Mouse (Mus musculus): ENCODE results near the gene Gstm5. TPM values are rescaled to one million over a fixed set of nuclear protein-coding genes. Genes with fewer than 3 reads are reported as not detected.

Gene Gstm5
- polyA plus RNA-seq, 1 experiment, result 198 TPM

DNA sequence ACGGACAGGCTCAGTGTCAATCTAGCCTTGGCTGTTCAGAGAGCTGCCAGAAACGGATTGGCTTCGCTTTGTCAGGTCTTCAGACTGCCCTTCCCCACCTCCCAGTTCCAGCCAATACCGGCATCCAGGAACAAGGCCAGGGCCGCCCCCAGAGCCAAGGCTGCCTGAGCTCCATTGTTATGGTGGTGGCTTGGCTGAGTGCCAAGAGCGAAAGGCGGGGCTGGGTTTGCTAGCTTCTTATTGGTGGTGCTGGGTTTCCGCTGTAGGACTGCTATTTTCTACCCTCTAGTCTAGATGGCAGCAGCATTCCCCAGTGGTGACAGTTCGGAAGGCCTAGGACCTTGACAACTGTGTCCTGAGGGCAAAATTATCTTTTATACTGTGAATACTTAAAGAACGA, 36.0 kb downstream of the Gstm5 start, which contains the start of gene Gstm7:
Gstm7 (minus strand) TSS at position 148 of the 400 bp plus-strand sequence.
- Histone ChIP-seq H3K36me3 (ENCODE audit: control insufficient read depth, insufficient read depth, low read length) (no peaks in the 10 kb centered on the region), H3K27me3 (replicated peaks; ENCODE audit: control insufficient read depth, insufficient read depth, low read length) (no peaks in the 10 kb centered on the region), H3K4me3 (ENCODE audit: insufficient read depth, low read depth, low read length) (peak within 1 kb of the TSS; percentile 46), H3K27ac (ENCODE audit: insufficient read depth, low read depth, low read length) (peak within 1 kb of the TSS; percentile 33; the same call in 1 of the 2 replicates), H3K4me1 (ENCODE audit: control insufficient read depth, insufficient read depth, low read length) (peaks cover 4% of the 10 kb centered on the region; the same call in 1 of the 2 replicates)
- TF ChIP-seq POLR2A (IDR thresholded peaks at IDR 0.05; ENCODE audit: low read depth, low read length) (no peak), CTCF (conservative IDR thresholded peaks at IDR 0.05; ENCODE audit: insufficient read depth, insufficient read length, low read depth, low read length) (peak; percentile 41)
- 6% methylated on average over 10 of the region's 10 CpGs for WGBS
- DNase-seq, result peak; percentile 100

DNA sequence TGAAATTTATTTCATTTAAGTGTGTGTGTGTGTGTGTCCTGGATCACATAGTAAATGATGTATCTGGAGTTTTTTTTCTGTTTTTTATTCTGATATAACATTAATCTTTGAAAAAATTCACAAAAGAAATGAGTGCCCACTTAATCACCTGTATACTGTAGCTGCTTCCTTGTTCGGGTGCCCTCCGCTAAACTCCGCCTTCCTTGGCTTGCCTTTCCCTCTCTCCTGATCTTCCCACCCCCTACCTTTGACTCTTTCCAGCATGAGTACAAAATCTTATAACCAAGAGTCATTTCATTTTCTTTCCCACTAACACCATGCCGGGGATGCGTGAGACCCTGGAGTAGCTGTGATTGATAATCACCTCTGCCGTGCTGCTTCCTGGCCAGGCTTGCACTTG, 36.5 kb downstream of the Gstm5 start:
- WGBS, result 61% methylated on average over 6 of the region's 6 CpGs
- no peaks in the 10 kb centered on the region for H3K36me3 ChIP-seq (ENCODE audit: control insufficient read depth, insufficient read depth, low read length)
- DNase-seq, result peak; percentile 71

DNA sequence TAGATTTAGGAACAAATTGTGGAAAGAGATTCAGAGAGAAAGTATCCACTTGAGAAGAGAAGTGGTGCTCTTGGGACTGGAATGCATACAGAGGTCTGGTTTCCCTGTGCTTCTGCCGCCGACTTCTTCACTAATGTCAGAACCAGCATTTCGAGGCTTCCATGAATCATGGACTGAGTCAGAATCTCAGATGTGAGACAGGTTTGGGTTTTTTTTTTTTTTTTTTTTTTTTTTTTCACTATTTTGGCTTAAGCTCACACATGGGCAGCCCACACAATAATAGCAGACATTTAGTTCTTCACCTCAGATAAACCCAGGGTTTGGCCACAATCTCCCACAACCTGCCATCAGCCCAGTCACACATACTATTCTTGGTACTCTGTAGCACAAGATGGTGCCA, 39.6 kb downstream of the Gstm5 start:
- DNase-seq, result no peak
- no peaks in the 10 kb centered on the region for H3K36me3 ChIP-seq (ENCODE audit: control insufficient read depth, insufficient read depth, low read length)
- no peak overlapping the region for H3K4me3 ChIP-seq (ENCODE audit: insufficient read depth, low read depth, low read length)
- no peaks in the 10 kb centered on the region for H3K27me3 ChIP-seq (replicated peaks; ENCODE audit: control insufficient read depth, insufficient read depth, low read length)
- H3K27ac ChIP-seq (ENCODE audit: insufficient read depth, low read depth, low read length), result no peak overlapping the region
- 77% methylated on average over 3 of the region's 3 CpGs for WGBS
- peaks cover 7% of the 10 kb centered on the region; the same call in 1 of the 2 replicates for H3K4me1 ChIP-seq (ENCODE audit: control insufficient read depth, insufficient read depth, low read length)
- TF ChIP-seq CTCF (conservative IDR thresholded peaks at IDR 0.05; ENCODE audit: insufficient read depth, insufficient read length, low read depth, low read length), result no peak
- no peak for TF ChIP-seq POLR2A (IDR thresholded peaks at IDR 0.05; ENCODE audit: low read depth, low read length)

More for the DNA sequence above, 36.5 kb downstream of the Gstm5 start:
- TF ChIP-seq CTCF (conservative IDR thresholded peaks at IDR 0.05; ENCODE audit: insufficient read depth, insufficient read length, low read depth, low read length) (no peak), POLR2A (IDR thresholded peaks at IDR 0.05; ENCODE audit: low read depth, low read length) (no peak)
- Histone ChIP-seq H3K4me3 (ENCODE audit: insufficient read depth, low read depth, low read length) (no peak overlapping the region), H3K27me3 (replicated peaks; ENCODE audit: control insufficient read depth, insufficient read depth, low read length) (no peaks in the 10 kb centered on the region), H3K4me1 (ENCODE audit: control insufficient read depth, insufficient read depth, low read length) (peaks cover 4% of the 10 kb centered on the region; the same call in 1 of the 2 replicates), H3K27ac (ENCODE audit: insufficient read depth, low read depth, low read length) (no peak overlapping the region)

DNA sequence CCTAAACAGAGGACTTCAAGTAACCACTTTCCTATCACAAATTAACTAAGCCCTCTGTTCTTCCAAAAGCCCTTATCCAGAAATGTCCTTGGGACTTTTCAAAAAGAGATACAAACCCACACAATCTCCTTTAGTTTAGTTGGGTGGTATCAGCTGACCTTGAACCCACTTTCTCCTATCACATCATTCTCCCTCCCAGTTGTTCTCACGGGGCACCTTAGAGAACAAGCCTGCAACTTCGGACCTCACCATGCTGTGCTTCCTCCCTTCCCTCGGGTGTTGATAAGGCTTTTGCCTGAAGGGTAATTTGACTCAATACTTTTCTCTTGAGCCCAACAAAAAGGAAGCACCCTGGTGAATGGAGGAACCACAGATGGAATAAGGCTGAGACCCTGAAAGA, 40.3 kb downstream of the Gstm5 start:
- Histone ChIP-seq H3K27me3 (replicated peaks; ENCODE audit: control insufficient read depth, insufficient read depth, low read length) (no peaks in the 10 kb centered on the region), H3K36me3 (ENCODE audit: control insufficient read depth, insufficient read depth, low read length) (no peaks in the 10 kb centered on the region), H3K4me3 (ENCODE audit: insufficient read depth, low read depth, low read length) (no peak overlapping the region), H3K4me1 (ENCODE audit: control insufficient read depth, insufficient read depth, low read length) (peaks cover 7% of the 10 kb centered on the region; the same call in 1 of the 2 replicates), H3K27ac (ENCODE audit: insufficient read depth, low read depth, low read length) (no peak overlapping the region)
- no peak for DNase-seq
- TF ChIP-seq POLR2A (IDR thresholded peaks at IDR 0.05; ENCODE audit: low read depth, low read length) (no peak), CTCF (conservative IDR thresholded peaks at IDR 0.05; ENCODE audit: insufficient read depth, insufficient read length, low read depth, low read length) (no peak)
- WGBS, result 68% methylated on average over 3 of the region's 3 CpGs

DNA sequence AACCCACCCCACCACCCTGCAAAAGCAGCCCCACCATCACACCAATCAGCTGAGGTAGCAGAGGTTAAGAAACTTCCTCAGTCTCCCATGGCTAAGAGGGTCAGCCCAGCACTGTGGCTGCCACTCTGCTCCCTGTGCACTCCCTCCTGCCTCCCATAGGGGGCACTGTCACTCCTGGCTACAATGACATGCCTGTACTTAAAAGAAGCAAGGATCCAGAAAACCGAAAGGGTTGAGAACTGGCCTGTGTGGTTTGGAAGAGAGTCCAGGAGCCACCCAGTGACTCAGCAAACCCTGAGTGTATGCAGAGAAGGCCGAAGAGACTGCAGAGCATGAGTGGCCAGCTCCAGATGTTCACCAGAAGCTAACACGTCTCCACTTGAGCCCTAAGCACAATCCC, 43.8 kb downstream of the Gstm5 start:
- TF ChIP-seq CTCF (conservative IDR thresholded peaks at IDR 0.05; ENCODE audit: insufficient read depth, insufficient read length, low read depth, low read length), result peak; percentile 97
- TF ChIP-seq POLR2A (IDR thresholded peaks at IDR 0.05; ENCODE audit: low read depth, low read length), result no peak
- no peaks in the 10 kb centered on the region for H3K36me3 ChIP-seq (ENCODE audit: control insufficient read depth, insufficient read depth, low read length)
- WGBS, result 31% methylated on average over 3 of the region's 3 CpGs
- peak; percentile 83 for DNase-seq
- no peak overlapping the region for H3K4me3 ChIP-seq (ENCODE audit: insufficient read depth, low read depth, low read length)
- H3K27me3 ChIP-seq (replicated peaks; ENCODE audit: control insufficient read depth, insufficient read depth, low read length), result no peaks in the 10 kb centered on the region
- H3K27ac ChIP-seq (ENCODE audit: insufficient read depth, low read depth, low read length), result no peak overlapping the region
- H3K4me1 ChIP-seq (ENCODE audit: control insufficient read depth, insufficient read depth, low read length), result 0 out of 2 replicates have a peak, but pooled peaks cover 3% of the 10 kb centered on the region

DNA sequence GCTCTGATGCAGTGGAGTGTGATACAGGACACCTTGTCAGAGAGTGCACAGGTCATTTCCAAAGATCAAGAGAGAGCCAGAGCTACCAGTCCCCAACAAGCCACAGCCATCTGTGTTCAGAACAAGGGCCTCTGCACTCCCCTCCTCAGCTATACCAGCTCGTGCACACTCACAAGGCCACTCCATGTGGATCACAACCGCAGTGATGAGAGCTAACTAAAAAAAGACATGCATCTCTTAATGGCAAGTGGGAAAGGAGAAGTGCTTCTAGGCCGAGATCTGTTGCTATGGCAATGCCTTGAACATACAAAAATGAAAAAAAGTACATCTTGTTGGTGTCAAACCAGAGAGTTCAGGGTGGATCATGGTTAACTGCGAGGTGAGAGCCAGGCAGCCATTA, 44.2 kb downstream of the Gstm5 start:
- no peak for DNase-seq
- 91% methylated on average over 4 of the region's 4 CpGs for WGBS
- H3K36me3 ChIP-seq (ENCODE audit: control insufficient read depth, insufficient read depth, low read length), result no peaks in the 10 kb centered on the region
- no peak overlapping the region for H3K27ac ChIP-seq (ENCODE audit: insufficient read depth, low read depth, low read length)
- H3K4me1 ChIP-seq (ENCODE audit: control insufficient read depth, insufficient read depth, low read length), result 0 out of 2 replicates have a peak, but pooled peaks cover 3% of the 10 kb centered on the region
- no peaks in the 10 kb centered on the region for H3K27me3 ChIP-seq (replicated peaks; ENCODE audit: control insufficient read depth, insufficient read depth, low read length)
- TF ChIP-seq POLR2A (IDR thresholded peaks at IDR 0.05; ENCODE audit: low read depth, low read length), result no peak
- TF ChIP-seq CTCF (conservative IDR thresholded peaks at IDR 0.05; ENCODE audit: insufficient read depth, insufficient read length, low read depth, low read length), result no peak
- H3K4me3 ChIP-seq (ENCODE audit: insufficient read depth, low read depth, low read length), result no peak overlapping the region

DNA sequence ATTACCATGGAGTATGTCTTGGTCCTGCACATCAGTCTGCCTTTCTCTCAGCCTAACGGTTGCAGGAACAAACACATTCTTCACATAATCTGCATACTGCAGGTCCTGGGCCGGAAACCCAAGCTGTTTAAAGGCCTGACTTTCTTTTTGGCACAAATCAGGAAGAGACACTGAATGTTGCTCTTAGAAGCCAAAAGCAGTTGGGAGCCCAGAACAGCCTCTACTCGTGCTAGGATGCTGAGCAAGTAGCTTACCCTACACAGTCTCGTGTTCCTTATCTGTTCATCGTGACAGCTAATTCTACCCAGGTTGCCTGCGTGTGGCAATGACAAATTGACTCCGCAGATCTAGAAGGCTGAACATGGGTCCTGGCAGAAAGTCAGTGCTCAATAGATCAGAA, 44.9 kb downstream of the Gstm5 start:
- Histone ChIP-seq H3K36me3 (ENCODE audit: control insufficient read depth, insufficient read depth, low read length) (no peaks in the 10 kb centered on the region), H3K4me3 (ENCODE audit: insufficient read depth, low read depth, low read length) (no peak overlapping the region), H3K27ac (ENCODE audit: insufficient read depth, low read depth, low read length) (no peak overlapping the region), H3K4me1 (ENCODE audit: control insufficient read depth, insufficient read depth, low read length) (0 out of 2 replicates have a peak, but pooled peaks cover 3% of the 10 kb centered on the region), H3K27me3 (replicated peaks; ENCODE audit: control insufficient read depth, insufficient read depth, low read length) (no peaks in the 10 kb centered on the region)
- TF ChIP-seq CTCF (conservative IDR thresholded peaks at IDR 0.05; ENCODE audit: insufficient read depth, insufficient read length, low read depth, low read length), result no peak
- TF ChIP-seq POLR2A (IDR thresholded peaks at IDR 0.05; ENCODE audit: low read depth, low read length), result no peak
- WGBS, result 75% methylated on average over 7 of the region's 7 CpGs
- no peak for DNase-seq

Data from kidney, adult 2 months (tissue).